Mouse (Mus musculus) C2C12 (cell line): ENCODE data around the gene Fntb.

ENCODE experiments used
- CTCF ChIP-seq: IDR thresholded peaks from one replicate; pipeline ENCODE4 v1.5.1; 2011; ENCODE audit not compliant: control insufficient read depth, insufficient read depth, insufficient read length
- MAX ChIP-seq: IDR thresholded peaks from one replicate; pipeline ENCODE4 v1.6.1; 2011; ENCODE audit warnings: mild to moderate bottlenecking, control low read depth
- USF1 ChIP-seq: IDR thresholded peaks from one replicate; pipeline ENCODE4 v1.6.1; 2011; ENCODE audit warnings: low read depth, mild to moderate bottlenecking, control low read depth, moderate library complexity

- TF ChIP-seq CTCF, result no peak
- no peak for TF ChIP-seq MAX
- no peak for TF ChIP-seq USF1
Measured at GRCm38 (mm10) chr12:76936211-76936610, 170.8 kb downstream of the Fntb start.
